Mouse (Mus musculus) adrenal gland (tissue): Measurements from ENCODE around the gene 1700012B07Rik.

Experiments used
- intact Hi-C: fragments of 180-260 bp; cut with DNase I; formaldehyde crosslinking; loops from one replicate; pipeline ENCODE4 v1.15.1; 2025
- long read RNA-seq, 2 experiments: library from polyadenylated mRNA; unstranded; transcript quantifications; one replicate each; pipeline ENCODE4 v2.0.0; 2020; ENCODE audit warnings: borderline replicate concordance in 1 of 2; ENCODE audit not compliant: insufficient replicate concordance in 1 of 2

The 1700012B07Rik gene
- long read RNA-seq, experiment 1: 0 reads
- long read RNA-seq, experiment 2: 0 reads

DNA sequence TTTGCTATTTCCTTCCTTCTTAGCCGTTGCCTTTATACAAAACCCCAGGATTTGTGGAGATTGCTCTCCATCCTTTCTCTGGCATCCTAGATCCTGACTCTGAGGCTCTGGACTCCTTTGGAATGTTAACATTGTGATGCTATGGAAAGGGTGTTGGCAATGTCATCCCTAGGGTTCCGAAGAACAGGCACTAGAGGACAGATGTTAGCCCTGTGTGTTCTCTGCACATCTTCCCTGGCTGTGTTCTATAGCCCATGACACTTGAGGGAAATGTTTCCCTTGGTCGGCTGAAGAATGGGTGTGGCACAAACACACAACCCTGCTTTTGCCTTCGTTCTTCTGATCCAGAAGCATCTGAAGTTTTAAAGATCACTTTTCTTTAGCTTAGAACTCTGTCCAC lies at the start of gene 1700012B07Rik:
Gene 1700012B07Rik, minus strand, starts transcription at position 101 of the 400 bp plus-strand sequence.
- intact Hi-C loops: no loop called here

GRCm38 (mm10) chr11:109876767-109877166 lies 48.9 kb upstream of the 1700012B07Rik start:
- intact Hi-C loops: no loop called here

GRCm38 (mm10) chr11:109875834-109876233 lies 48.0 kb upstream of the 1700012B07Rik start:
- intact Hi-C loops: loop anchor here (2.0 kb wide), 1 partner anchor 235 kb away; no protein-coding TSS in a partner anchor

DNA sequence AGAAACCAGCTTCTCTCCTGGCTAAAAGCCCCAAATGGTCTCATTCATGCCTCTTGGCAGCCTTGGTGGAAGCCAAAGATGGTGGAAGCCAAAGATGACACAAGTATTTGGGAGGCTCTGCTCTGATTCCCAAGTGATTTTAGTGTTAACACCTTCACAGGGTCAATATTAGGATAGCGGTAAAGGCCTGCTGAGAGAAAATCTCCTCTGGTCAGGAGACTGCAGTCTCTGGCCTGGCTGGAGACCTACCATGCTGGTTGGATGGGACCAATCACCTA lies 47.6 kb upstream of the 1700012B07Rik start:
- intact Hi-C loops: loop anchor here (2.0 kb wide), 1 partner anchor 235 kb away; no protein-coding TSS in a partner anchor

GRCm38 (mm10) chr11:109874651-109875524 lies 47.0 kb upstream of the 1700012B07Rik start:
- intact Hi-C loops: loop anchor here (2.0 kb wide), 1 partner anchor 236 kb away; no protein-coding TSS in a partner anchor

- intact Hi-C loops: loop anchor here (2.0 kb wide), 2 partner anchors 237 to 395 kb away; no protein-coding TSS in a partner anchor
Observed at GRCm38 (mm10) chr11:109873852-109874610, 46.2 kb upstream of the 1700012B07Rik start.

DNA sequence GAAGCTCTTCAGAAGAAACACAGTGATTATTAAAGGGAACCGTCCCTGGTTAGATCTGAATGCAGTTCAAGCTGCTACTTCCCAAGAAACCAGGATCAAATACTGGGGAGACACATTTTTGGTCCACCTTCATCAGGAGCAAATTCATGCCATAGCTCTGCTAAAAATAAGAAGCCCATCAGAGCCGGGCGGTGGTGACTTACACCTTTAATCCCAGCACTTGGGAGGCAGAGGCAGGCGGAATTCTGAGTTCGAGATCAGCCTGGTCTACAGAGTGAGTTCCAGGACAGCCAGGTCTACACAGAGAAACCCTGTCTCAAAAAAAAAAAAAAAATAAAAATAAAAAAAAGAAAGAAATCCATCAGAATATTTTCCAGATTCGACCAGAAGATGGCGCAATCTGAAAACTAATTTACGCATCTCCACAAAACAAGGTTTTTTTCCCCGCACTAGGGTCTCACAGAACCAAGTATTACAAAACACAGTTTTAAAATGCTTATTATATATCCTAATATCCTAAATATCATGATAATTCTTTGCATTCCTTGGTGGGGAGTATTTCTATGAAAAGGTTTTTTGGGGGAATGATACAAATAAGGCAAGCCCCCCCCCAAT lies 45.4 kb upstream of the 1700012B07Rik start:
- intact Hi-C loops: loop anchor here (2.0 kb wide), 1 partner anchor 396 kb away; no protein-coding TSS in a partner anchor

DNA sequence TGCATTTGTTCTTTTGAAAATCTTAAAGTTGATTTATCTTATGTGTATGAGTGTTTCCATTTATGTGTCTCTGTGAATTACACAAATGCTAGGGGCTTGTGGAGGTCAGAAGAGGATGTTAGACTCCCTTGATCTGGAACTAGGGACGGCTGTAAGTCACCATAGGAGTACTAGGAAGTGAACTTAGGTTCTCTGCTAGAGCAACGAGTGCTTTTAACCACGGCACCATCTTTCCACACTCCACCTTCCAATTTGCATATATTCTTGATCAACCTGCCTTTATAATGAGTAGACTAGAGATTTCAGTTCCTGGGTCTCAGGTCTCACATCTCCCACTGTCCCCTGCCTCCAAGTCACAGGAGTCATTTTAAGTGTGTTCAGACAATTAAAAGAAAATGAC lies 44.8 kb upstream of the 1700012B07Rik start:
- intact Hi-C loops: loop anchor here (2.0 kb wide), 1 partner anchor 396 kb away; no protein-coding TSS in a partner anchor

- intact Hi-C loops: loop anchor here (2.0 kb wide), 1 partner anchor 397 kb away; no protein-coding TSS in a partner anchor
Observed at GRCm38 (mm10) chr11:109872056-109872455, 44.2 kb upstream of the 1700012B07Rik start.

- intact Hi-C loops: loop anchor here (10.0 kb wide), 1 partner anchor 623 kb away; no protein-coding TSS in a partner anchor
Observed at GRCm38 (mm10) chr11:109867861-109868260, 40.0 kb upstream of the 1700012B07Rik start.

GRCm38 (mm10) chr11:109866537-109867160 lies 38.8 kb upstream of the 1700012B07Rik start:
- intact Hi-C loops: loop anchor here (10.0 kb wide), 1 partner anchor 622 kb away; no protein-coding TSS in a partner anchor

DNA sequence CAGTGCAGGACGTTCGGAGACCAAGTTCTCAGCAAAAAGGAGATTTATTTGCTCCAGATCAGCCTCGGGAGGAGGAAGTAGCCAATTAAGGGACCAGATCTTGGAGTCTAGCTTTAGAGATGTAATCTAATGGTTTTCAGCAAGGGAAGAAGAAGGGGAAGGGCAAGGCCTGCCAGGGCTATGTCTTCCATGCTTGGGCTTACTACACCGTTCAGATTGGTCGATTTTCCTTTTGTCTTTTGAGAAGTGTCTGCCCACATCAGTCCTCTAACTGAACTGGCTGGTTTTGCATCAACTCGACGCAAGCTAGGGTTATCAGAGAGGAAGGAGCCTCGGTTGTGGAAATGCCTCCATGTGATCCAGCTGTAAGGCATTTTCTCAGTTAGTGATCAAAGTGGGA lies 37.7 kb upstream of the 1700012B07Rik start:
- intact Hi-C loops: loop anchor here (10.0 kb wide), 1 partner anchor 621 kb away; no protein-coding TSS in a partner anchor

DNA sequence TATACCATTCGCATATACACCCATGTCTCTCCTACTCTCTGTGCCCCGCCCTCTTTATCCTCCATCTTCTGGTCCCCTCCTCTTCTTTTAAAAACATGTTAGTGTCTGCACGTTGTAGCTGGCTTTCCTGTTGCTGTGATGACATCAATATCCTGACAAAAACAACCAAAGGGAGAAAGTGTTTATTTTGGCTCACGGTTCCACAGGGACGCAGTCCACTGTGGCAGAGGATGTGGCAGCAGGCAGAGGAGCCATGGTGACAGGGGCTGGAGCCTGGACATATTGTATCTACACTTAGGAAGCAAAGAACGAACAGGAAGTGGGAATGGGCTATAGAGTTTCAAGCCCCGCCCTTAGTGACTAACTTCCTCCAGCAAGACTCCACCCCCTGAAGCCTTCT lies 36.1 kb upstream of the 1700012B07Rik start:
- intact Hi-C loops: loop anchor here (5.0 to 10.0 kb wide), 3 partner anchors 242 to 619 kb away; no protein-coding TSS in a partner anchor

DNA sequence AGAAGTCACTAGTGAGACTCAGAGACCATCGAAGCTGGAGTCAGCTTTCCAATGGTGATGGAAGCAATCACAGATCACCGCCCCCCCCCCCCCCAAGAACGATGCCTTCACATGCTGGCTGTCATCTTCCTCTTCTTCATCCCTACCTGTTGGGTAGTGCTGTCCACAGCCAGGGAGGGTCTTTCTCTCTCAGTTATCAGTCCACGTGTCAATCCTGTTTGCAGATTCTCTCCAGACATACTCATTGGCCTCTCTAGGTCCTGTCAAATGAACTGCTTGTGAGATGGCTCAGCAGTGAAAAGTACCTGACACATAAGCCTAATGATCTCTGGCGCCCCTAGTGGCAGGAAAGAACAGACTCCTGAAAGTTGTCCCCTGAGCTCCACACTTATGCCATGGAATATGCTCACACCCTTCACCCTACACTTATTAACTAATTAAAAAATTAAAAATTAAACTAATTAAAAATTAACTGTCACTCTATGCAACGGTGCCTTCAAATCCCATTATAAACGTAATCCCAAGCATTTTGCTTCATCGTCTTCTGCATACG lies 35.4 kb upstream of the 1700012B07Rik start:
- intact Hi-C loops: loop anchor here (5.0 to 10.0 kb wide), 3 partner anchors 241 to 618 kb away; no protein-coding TSS in a partner anchor

DNA sequence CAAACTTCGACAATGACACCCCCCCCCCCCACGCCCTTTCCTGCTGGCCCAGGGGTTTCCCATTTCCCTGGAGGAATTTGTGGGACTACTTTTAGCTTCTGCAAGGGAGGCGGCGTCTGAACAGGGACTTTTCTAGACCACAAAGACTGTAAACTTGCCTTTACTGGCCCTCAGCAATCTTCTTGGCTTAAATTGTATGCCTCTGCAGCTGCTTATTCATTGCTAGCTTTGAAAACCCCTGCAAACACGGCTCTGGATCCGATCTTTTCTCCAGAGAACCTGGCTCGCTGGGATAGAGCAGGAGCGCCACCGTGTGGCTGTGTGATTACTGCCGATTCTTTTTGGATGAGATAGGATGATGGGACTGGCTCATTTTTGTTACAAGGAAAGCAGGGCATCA lies 32.7 kb upstream of the 1700012B07Rik start:
- intact Hi-C loops: loop anchor here (2.0 to 10.0 kb wide), 4 partner anchors 190 to 616 kb away; no protein-coding TSS in a partner anchor

DNA sequence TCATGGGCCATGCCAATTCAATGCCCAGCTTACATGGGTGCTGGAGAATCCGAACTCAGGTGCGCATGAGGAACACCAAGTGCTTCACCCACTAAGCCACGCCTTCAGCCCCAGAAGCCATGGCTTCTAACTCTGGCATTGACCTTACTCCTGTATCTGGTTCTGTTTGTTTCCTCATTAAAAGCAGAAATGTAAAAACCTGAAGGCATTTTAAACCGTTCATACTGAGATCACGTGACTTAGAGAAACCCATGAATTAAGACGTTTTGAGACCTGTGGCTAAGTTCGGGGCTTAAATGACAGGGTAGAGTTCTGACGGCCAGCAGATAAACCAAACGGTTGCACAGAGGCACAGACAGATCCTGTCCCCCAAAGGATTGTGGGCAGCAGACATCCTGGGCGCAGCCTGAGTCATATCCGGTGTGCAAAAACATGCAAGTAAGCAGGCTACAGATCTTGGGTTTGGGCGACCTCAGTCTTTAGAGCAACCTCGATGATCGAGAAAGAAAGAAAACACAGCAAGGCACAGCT lies 32.2 kb upstream of the 1700012B07Rik start:
- intact Hi-C loops: loop anchor here (2.0 to 10.0 kb wide), 4 partner anchors 189 to 615 kb away; no protein-coding TSS in a partner anchor

DNA sequence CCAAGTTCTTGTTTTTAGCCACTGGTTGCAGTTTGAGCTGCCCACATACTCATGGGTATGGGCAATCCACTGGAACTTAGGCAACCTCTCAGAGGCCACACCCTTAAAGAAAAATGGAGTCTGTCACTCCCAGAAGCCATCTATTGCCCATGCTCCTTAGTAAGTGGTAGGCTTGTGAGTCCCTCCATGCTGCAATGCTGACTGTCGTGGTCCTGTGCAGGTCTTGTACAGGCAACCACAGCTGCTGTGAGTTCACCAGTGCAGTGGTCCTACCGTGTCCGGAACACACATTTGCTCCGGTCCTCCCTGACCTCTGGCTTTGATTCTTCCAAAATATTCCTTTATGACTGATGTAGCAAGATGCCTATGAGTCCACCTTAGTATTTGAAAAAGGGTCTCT lies 31.6 kb upstream of the 1700012B07Rik start:
- intact Hi-C loops: no loop called here

DNA sequence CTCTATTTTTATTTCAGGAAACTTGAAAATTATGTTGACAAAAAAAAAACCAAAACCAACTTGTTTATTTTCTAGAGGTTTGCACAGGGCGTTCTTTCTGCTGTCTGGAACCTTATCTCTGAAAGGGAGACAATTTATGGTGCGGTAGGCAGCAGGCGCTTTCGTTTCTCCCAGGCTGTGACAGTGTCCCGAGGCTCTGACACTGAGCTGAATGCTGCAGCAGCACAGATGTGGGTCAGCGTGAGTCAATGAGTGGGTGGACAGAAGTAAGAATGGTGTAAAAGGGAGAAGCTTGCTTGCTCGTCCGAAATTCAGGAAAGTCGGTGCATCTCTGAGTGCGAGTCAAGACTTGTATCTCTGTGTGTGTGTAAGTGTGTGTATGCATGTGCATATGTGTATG lies 29.2 kb upstream of the 1700012B07Rik start:
- intact Hi-C loops: no loop called here

- intact Hi-C loops: no loop called here
Observed at GRCm38 (mm10) chr11:109854056-109854455, 26.2 kb upstream of the 1700012B07Rik start.
